Mouse (Mus musculus) spleen, adult 2 months (tissue): Measurements from ENCODE around the gene Lrp8.

Experiments used
- CTCF ChIP-seq: fragments of 200-500 bp; IDR thresholded peaks from 2 replicates; pipeline ENCODE4 v1.5.1; 2011; ENCODE audit warnings: mild to moderate bottlenecking, inconsistent platforms; ENCODE audit not compliant: insufficient read depth, insufficient read length, insufficient replicate concordance; ENCODE audit errors: extremely low read depth
- POLR2A ChIP-seq: fragments of 200-500 bp; IDR thresholded peaks from 2 replicates; pipeline ENCODE4 v1.6.1; 2011; ENCODE audit warnings: low read depth, low read length, inconsistent platforms

DNA sequence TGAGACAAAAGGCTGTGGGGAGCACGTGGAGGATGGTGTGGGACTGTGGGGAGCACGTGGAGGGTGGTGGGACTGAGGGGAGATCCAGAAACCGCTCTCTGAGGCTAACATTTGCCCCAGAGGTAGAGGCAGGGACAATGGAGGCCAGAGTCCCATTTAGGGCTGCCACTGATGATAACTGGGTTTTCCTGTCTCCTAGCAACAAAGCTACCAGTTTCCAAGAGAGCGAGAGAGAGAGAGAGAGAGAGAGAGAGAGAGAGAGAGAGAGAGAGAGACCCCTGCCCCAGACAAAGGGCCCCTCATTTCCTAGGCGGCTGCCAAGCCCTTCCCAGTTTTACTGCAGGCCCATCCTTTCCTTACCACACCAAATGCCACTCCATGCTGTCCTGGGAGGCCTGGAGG is 33.4 kb downstream of the Lrp8 start:
- TF ChIP-seq CTCF (no peak), POLR2A (no peak)
